Mouse (Mus musculus) left cerebral cortex, postnatal 36 days (tissue): ENCODE measurements around the gene Opa1. TPM values are rescaled to one million over a fixed set of nuclear protein-coding genes. Genes with fewer than 3 reads are reported as not detected.

Source experiments
- DNase-seq, 2 experiments: peaks; one replicate each; pipeline ENCODE4 v3.0.0; 2021 to 2022; ENCODE audit warnings: low spot score in 2 of 2, mixed read lengths in 1 of 2
- intact Hi-C: fragments of 180-260 bp; cut with DNase I; formaldehyde crosslinking; loops from one replicate; pipeline ENCODE4 v1.15.1; 2025
- total RNA-seq, 2 experiments: library from RNA; stranded (reverse); gene quantifications; 2 replicates each; pipeline ENCODE4 v1.2.3; 2021

Opa1 gene
- total RNA-seq, 2 experiments from 2014 or later = 109 to 113 TPM

DNA sequence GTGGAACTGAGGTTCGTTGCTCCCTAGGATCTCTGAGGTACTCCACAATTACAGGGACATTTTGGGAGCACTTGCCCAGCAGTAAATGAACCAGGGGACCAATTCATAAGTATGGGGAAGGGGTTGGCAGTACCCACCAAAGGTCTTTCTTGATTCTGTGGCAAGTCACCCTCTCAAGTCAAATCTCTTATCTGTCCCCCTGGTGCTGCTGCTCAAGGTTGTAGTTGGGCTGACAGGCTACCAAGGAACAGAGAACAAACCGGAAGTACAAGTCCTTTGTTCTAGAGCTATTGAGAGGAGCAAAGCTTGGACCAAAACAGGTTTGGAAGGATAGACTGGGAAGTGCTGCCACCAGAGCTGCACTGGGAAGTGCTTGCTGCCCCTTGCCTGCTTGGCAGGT, 105.0 kb downstream of the Opa1 start:
- DNase-seq = no peak
- intact Hi-C loops = no loop called here

DNA sequence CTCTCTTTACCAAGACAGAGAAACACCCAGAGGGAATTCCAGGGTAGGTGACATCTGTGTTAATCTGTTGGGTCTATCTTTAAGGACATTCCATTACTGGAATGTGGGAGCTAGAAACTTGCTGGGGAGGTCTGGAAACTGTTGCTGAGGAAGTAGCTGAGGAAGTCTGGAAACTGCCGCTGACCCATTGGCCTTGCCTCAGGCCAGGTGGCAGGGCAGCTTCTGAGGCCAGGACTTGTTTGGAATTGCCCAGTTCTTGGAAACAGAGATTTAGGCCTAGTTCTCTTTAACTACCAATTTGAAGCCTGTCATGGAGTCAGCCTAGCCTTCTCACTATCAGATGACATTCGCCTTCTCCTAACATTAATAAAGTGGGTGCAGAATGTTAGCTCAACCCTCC, 105.5 kb downstream of the Opa1 start:
- intact Hi-C loops = no loop called here
- DNase-seq = no peak

DNA sequence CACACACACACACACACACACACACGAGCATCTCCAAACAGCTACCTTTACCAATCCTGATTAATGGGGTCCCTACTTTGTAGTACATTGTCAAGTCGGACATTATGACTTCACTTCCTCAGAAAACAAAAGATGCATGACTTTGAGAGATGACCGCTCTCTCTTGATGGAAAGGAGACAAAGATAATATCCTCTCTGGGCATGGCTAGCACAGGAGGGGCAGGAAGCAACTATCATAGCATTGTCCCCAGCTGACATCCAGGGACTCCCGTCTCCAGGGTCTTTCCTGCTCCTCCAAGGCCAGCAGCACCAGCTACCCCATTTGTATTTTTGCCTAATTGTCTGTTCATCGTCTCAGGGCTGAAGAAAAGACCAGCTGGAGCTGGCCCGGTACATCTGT, 107.0 kb downstream of the Opa1 start:
- intact Hi-C loops = no loop called here
- DNase-seq = no peak

DNA sequence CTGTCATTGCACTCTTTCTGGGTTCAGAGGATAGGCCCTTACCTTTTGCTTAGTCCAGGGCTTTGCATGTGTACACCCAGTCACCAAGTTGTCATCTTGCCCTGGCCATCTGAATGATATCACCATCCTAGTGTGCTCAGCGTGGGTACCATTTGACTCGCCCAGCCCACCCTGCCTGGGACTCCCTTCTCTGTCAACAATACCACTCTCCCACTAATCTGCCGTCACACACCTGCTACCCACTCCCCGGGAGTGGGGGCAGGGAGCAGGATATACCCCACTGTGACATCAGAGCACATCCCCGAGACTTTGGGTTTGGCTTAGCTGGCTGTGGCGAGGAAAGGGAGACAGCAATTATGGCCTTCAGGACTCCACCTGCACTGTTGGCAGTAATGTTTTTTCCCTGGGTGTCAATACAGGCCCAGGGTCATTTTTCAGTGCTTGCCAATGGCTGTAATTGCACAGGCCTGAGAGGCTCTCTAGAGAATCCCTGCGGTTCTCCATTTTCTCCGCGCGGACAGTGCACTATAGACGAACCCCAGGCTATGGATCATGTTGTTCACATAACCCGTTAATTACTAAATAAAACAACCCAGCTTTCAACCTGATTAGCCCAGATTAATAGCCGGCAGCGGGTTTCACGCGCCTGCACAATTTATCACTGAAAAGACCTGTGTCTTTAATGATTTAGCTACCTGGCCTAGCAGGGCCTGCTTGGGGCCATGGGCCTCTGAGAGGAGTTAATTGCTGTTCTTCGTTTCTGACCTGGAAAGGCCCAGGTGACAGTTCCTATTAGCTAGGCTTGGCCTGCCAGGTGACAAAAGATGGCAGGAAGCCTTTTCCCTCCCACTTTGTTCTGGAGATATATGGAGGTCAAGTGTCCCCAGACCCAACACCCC, 109.1 kb downstream of the Opa1 start:
- DNase-seq = no peak
- intact Hi-C loops = no loop called here

DNA sequence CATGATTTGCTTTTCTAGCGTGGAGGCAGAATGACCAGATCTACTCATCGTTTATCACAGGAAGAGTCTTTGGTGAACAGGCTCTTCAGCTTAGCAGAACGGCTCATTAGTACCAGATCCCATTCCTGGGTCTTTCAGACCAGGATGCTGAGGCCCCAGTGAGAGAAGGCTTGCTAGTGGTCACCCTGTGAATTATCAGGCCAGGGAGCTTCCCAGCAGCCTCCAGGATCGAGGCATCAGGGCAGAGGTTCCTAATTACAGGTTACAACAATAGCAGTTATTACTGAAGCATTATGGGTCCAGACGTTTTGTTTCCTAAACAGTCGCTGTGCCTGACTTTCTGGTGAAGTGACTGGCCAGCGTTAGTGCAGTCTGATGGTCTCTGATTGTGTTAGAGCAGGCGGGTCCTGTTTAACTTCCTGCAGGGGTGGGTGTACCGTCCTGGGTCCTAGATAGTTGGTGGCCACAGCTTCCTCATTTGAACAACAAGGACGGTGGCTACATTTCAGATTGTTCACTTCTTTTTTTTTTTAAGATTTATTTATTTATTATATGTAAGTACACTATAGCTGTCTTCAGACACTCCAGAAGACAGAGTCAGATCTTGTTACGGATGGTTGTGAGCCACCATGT, 110.2 kb downstream of the Opa1 start:
- no peak for DNase-seq
- intact Hi-C loops = no loop called here

DNA sequence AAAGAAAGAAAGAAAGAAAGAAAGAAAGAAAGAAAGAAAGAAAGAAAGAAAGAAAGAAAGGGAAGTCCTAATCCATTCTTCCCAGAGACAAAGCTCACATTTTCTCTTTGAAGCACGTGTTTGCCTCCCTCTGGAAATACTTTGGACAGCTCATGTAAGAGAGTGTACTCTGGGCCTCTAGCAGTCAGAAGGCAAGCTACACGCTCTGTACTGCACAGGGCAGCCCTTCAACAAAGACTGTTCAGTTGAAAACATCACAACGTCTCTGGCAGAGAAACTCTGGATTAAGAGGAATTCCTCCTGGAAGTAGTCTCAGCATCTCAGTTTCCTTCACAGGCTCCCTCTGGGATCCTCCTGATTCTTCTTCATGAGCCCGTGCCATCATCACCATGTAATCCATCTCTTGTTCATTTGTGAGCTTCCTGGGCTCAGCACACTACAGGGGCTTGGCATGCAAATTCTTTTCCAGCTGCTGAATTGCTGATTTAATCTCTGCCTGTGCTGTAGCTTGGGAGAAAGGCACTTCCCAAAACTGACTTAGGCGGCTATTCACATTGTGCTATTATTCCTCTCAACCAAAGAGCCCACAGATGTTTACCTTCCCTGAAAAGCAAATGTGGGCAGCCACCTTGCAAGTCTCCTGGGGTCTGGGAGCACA, 114.0 kb downstream of the Opa1 start:
- DNase-seq = no peak
- intact Hi-C loops = no loop called here

DNA sequence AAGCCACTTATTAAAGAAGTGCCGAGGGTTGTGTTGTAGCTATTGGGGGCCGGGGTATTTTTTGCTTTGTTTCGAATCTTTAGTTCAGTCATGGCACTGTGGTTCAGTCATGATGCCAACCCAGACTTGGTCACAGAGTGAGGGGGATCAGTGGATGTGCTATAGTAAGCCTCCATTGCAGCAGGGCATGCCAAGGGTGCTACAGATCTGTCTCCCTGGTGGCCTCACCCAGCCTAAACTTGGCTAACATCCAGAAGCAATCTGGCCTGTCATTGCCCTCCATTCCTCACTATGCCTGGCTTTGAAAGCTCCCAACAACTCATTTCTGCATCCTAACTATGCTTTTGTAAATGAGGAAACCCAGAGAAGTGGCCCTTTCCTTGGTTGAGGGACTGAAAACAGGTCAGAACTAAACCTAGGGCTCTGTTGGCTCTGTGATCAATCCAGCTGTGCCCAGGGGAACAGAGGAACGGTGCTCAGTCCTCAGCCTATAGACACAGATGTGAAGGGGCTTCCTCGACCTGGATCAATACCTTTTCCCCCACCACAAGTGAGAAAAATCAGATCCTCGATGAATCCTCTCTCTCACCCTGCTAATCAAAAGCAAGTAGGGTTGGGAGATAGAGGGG, 114.8 kb downstream of the Opa1 start:
- DNase-seq = no peak
- intact Hi-C loops = no loop called here

DNA sequence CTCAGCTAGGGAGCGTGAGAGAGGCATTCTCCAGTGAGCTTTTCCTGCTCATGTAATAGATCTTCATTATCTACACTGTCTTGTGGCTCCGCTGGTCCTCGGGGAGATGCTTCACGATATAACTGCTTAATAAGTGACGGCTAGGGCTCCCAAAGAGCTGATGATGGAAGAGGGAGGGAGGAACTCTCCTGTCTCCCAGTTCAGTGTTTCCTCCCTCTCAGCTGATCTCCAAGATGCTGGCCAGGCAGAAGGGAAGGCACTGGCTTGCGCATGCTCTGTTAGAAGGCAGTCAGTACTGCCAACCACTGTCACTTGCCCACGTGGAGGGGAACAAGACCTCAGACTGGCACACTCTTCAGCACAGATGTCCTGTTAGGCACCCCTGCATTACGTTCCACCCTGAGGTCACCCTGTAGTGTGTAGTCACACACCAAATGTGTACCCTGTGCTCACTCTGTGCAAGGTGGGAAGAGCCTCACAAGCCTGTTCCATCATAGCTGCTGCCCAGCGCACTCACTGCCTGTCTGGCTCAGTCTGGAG, 115.4 kb downstream of the Opa1 start:
- intact Hi-C loops = no loop called here
- DNase-seq = no peak

Other genes starting within 250 kb of the Opa1 start
- 10 to 100 TPM in 1 of 2 experiments, 1 to 10 TPM in 1; 9.3 to 12.7 TPM for gene Atp13a5, start 200.6 kb upstream of the Opa1 start, total RNA-seq
- gene Atp13a4, start 34.5 kb upstream of the Opa1 start, total RNA-seq = 10 to 100 TPM; 10.3 to 12.7 TPM